Mouse (Mus musculus) spleen, adult 12 weeks (tissue): ENCODE results near the gene Fermt2.

ENCODE experiments used
- DNase-seq: peaks from one replicate; pipeline ENCODE4 v3.0.0; 2022; ENCODE audit warnings: low spot score

Fermt2 gene

GRCm38 (mm10) chr14:45432003-45432402, 97.9 kb downstream of the Fermt2 start:
- DNase-seq: no peak

- DNase-seq: no peak
These were observed 99.7 kb downstream of the Fermt2 start for GRCm38 (mm10) chr14:45430066-45430842.

DNA sequence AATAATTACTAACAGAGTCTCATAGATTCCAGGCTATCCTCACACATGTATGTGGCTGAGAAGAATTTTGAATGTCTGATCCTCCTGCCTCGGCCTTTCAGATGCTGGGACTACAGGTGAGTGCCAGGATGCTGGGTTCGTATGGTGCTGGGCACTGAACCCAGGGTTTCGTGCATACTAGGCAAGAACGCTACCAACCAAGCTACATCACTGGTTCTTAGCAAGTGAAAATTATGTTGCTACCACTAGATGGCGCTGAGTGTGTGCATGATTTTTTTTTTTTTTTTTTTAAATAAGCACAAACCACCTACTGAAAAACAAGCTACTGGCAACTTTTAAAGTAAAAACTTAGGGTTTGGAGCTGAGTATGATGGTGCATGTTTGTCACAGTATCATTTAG, 106.7 kb downstream of the Fermt2 start:
- no peak for DNase-seq

GRCm38 (mm10) chr14:45422371-45422770, 107.5 kb downstream of the Fermt2 start:
- no peak for DNase-seq

DNA sequence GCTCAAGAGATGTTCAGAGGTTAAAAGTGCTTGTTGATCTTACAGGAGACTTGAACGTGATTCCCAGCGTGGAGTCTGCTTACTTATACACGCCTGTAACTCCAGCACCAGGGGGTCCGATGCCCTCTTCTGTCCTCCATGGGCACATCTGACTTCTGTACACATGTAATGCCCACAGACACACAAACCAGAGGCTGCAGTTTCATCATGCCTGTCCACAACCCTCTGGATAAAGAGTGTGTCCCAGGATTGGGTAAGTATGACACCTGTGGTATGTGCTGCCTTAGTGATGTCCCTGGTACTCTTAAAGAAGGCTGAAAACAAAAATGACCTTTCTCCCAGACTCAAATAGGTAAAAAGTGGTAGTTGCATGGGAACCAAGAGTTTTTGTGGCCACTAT, 110.6 kb downstream of the Fermt2 start:
- no peak for DNase-seq

DNA sequence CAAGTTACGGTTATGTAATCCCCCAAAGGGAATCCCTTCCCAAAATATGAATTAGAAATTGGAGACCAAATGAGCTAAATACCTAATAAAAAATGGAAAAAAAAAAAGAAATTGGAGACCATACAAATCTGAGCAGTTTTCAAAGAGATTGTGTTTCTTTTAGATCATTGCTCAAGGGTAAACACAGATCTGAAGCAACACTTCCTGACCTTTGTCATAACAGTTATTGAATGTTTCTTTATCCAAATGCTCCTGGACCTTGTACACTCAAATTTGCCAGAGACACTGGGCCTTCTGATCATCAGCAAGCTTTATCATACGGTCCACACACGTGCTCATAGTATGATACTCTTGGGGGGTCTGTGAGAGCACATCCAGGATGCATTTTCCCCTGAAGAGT, 111.4 kb downstream of the Fermt2 start:
- DNase-seq: no peak

- DNase-seq: no peak
These were observed 113.7 kb downstream of the Fermt2 start for GRCm38 (mm10) chr14:45416265-45416664.
